Mouse (Mus musculus): Measurements from ENCODE around the gene Sftpd. TPM values are rescaled to one million over a fixed set of nuclear protein-coding genes. Genes with fewer than 3 reads are reported as not detected.

The Sftpd gene
- polyA plus RNA-seq, 1 experiment from 2014 or later: 1.4 TPM

Other genes with a start within 250 kb of the Sftpd start
- 58.5 and 65.0 TPM in 2 replicates for gene Tspan14, start 218.3 kb downstream of the Sftpd start, polyA plus RNA-seq (2015; fragmentation: Nextera tagmentation; extraction: Ambion mirVana)
- gene Fam213a, start 171.4 kb downstream of the Sftpd start, polyA plus RNA-seq (2015; fragmentation: Nextera tagmentation; extraction: Ambion mirVana): 6.6 and 9.3 TPM in 2 replicates
- 0.17 and 0.32 TPM in 2 replicates for gene Dydc2, start 115.9 kb downstream of the Sftpd start, polyA plus RNA-seq (2015; fragmentation: Nextera tagmentation; extraction: Ambion mirVana)
- gene Dydc1, start 112.2 kb downstream of the Sftpd start, polyA plus RNA-seq (2015; fragmentation: Nextera tagmentation; extraction: Ambion mirVana): not detected in 2 replicates
- 0.42 and 0.47 TPM in 2 replicates for gene Mat1a, start 80.1 kb downstream of the Sftpd start, polyA plus RNA-seq (2015; fragmentation: Nextera tagmentation; extraction: Ambion mirVana)
- gene Sftpa1, start 53.4 kb downstream of the Sftpd start, polyA plus RNA-seq (2015; fragmentation: Nextera tagmentation; extraction: Ambion mirVana): 0.65 and 0.95 TPM in 2 replicates
- not detected in 2 replicates for gene Mbl1, start 33.7 kb downstream of the Sftpd start, polyA plus RNA-seq (2015; fragmentation: Nextera tagmentation; extraction: Ambion mirVana)
- not detected in 2 replicates for gene Gm2832, start 93.7 kb upstream of the Sftpd start, polyA plus RNA-seq (2015; fragmentation: Nextera tagmentation; extraction: Ambion mirVana)
- gene Gm5798, start 163.5 kb upstream of the Sftpd start, polyA plus RNA-seq (2015; fragmentation: Nextera tagmentation; extraction: Ambion mirVana): not detected in 2 replicates
- not detected in 2 replicates for gene Gm7945, start 201.2 kb upstream of the Sftpd start, polyA plus RNA-seq (2015; fragmentation: Nextera tagmentation; extraction: Ambion mirVana)
- gene Gm6482, start 223.1 kb upstream of the Sftpd start, polyA plus RNA-seq (2015; fragmentation: Nextera tagmentation; extraction: Ambion mirVana): not detected in 2 replicates